Mouse (Mus musculus): Measurements from ENCODE around the gene Comp. TPM values are rescaled to one million over a fixed set of nuclear protein-coding genes. Genes with fewer than 3 reads are reported as not detected.

The Comp gene
- polyA plus RNA-seq, 1 experiment, result 1.9 TPM

DNA sequence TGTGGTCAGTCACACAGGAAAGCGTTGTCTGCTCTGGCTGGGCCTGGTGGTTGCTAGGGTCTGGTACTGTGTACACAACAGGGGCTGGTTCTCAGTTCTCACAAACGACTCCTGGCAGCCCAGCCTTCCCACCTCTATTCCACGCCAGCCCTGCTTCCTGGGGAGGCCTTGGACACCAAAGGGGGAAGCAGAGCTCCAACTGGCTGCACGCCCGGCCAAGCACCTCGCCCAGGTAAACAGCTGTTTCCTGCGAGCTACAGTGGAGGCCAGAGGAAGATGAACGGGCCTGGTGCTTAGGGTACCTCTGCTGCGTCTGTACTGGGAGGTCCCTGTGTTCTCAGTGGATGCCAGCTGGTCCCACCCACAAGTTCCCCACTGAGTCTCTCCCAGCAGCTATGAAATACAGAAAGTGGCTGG is 36.1 kb downstream of the Comp start:
- Histone ChIP-seq H3K4me3 (ENCODE audit: insufficient read depth, low read length) (no peak overlapping the region), H3K4me1 (ENCODE audit: control insufficient read depth, insufficient read depth, low read length) (no peaks in the 10 kb centered on the region), H3K27ac (ENCODE audit: insufficient read depth, low read length) (no peak overlapping the region)
- TF ChIP-seq CTCF (IDR thresholded peaks at IDR 0.05; ENCODE audit: borderline replicate concordance, insufficient read depth, low read length) (no peak), POLR2A (IDR thresholded peaks at IDR 0.05; ENCODE audit: low read depth, low read length) (no peak)

DNA sequence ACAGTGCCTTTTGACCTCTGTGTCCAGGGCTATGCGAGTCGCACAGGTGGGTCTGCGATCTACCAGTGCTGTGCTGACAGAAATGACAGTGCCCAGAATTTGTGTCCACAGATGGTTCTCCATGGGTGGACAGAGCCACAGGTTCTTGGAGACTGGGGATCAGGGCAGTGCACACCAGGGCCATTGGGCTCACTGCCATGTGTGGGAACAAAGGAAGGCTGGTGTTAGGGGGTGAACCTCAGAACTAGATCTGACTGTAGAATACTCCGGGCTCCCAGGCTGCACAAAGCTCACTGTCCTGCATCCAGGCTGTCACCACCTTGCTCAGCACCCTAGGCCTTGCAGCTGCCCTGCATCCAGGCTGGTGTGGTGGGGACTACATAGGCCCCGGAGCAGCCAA is 36.9 kb downstream of the Comp start:
- Histone ChIP-seq H3K4me1 (ENCODE audit: control insufficient read depth, insufficient read depth, low read length) (no peaks in the 10 kb centered on the region), H3K4me3 (ENCODE audit: insufficient read depth, low read length) (no peak overlapping the region)

DNA sequence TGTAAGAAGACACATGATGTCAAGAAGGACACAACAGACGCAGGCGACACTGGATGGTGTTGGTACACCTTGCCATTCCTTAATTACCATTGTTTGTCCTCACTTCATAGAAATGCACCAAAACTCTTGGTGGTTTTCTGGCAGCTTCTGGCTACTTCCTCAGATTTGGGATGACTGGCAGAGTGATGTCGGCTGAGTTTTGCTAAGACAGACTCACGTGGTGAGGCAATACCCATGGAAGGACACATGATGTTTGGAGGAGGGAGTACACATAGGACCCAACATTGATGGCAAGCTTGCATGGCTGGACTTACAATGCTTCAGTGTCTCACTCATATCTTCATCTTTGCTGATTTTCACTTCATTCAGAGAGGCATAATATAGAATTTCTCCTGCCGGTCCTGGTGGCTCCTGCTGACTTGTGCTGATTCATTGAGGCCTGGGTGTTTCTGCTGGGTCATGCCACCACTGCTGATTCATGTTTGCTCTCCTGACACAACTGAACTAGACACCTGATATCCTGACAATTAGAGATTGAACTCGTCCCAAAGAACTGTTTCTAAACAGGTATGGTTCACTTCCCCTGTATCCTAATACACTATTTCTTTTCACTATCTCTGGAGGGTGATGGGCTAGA is 41.1 kb downstream of the Comp start:
- Histone ChIP-seq H3K27ac (ENCODE audit: insufficient read depth, low read length) (no peak overlapping the region), H3K4me3 (ENCODE audit: insufficient read depth, low read length) (no peak overlapping the region), H3K4me1 (ENCODE audit: control insufficient read depth, insufficient read depth, low read length) (no peaks in the 10 kb centered on the region)
- TF ChIP-seq POLR2A (IDR thresholded peaks at IDR 0.05; ENCODE audit: low read depth, low read length), result no peak
- no peak for TF ChIP-seq CTCF (IDR thresholded peaks at IDR 0.05; ENCODE audit: borderline replicate concordance, insufficient read depth, low read length)

More for the DNA sequence above, 36.9 kb downstream of the Comp start:
- no peak for TF ChIP-seq POLR2A (IDR thresholded peaks at IDR 0.05; ENCODE audit: low read depth, low read length)
- H3K27ac ChIP-seq (ENCODE audit: insufficient read depth, low read length), result no peak overlapping the region

DNA sequence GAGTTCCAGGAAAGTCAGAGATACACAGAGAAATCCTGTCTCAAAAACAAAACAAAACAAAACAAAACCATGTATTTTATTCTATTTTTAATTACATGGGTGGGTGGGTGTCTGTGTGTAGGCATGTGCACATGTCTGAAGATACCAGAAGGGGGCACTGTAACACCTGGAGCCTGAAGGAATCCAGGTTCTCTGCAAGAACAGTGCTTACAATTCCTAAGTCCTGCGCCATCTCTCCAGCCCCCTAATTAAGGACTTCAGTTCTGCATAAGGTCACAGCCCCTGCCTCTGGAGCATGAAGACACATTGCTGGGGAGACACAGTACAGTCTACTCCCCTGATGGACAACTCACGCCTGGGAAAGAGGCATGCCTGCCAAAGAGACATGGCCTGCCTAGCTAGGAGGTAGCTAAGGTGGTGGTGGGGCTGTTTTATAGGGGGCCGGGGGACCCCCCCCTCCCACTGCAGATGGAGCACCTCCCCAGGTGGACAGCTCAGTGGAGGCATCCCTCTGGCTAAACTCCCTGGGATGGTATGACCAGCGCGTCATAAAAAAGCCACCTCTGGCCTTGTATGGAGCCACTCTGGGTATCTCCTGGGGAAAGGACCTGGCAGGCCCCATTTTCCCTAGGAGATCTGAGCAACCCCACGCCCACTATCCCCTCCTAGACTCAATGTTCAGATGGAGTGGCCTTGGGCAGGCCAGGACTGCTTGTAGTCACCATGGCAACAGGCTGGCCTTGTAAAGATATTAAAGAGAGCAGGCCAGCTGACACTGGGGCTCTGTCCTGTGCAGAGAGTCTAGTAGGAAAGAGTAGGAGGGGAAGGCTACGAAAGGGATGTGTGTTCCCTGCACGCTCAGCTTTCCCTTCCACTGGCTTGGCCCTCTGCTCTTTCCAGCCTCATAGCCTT is 42.4 kb downstream of the Comp start:
- no peak overlapping the region for H3K4me3 ChIP-seq (ENCODE audit: insufficient read depth, low read length)

DNA sequence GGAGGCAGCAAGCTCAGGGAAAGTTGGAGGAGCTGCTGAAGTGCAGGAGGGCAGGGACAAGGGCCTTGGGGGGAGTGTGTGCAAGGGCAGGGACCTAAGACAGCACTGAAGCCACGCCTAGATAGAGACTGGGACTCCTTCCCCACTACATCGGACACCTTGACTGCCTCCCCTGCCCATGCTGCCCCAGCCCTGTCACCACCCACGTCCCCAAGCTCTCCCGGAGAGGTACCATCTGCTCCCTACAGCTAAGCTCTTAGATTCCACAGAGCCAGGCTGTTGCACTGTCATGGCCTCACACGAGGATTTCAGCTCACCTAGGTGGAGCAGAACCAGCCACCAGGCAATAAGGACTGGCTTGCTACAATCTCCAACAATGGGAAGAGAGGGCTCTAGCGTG is 43.6 kb downstream of the Comp start:
- Histone ChIP-seq H3K4me1 (ENCODE audit: control insufficient read depth, insufficient read depth, low read length) (peaks cover 2% of the 10 kb centered on the region; the same call in 1 of the 2 replicates), H3K4me3 (ENCODE audit: insufficient read depth, low read length) (no peak overlapping the region), H3K27ac (ENCODE audit: insufficient read depth, low read length) (no peak overlapping the region)
- no peak for TF ChIP-seq CTCF (IDR thresholded peaks at IDR 0.05; ENCODE audit: borderline replicate concordance, insufficient read depth, low read length)
- TF ChIP-seq POLR2A (IDR thresholded peaks at IDR 0.05; ENCODE audit: low read depth, low read length), result no peak

More for the DNA sequence above, 42.4 kb downstream of the Comp start:
- H3K27ac ChIP-seq (ENCODE audit: insufficient read depth, low read length), result no peak overlapping the region
- peaks cover 2% of the 10 kb centered on the region; the same call in 1 of the 2 replicates for H3K4me1 ChIP-seq (ENCODE audit: control insufficient read depth, insufficient read depth, low read length)
- TF ChIP-seq CTCF (IDR thresholded peaks at IDR 0.05; ENCODE audit: borderline replicate concordance, insufficient read depth, low read length) (peak; percentile 2; the same call in 1 of the 2 replicates), POLR2A (IDR thresholded peaks at IDR 0.05; ENCODE audit: low read depth, low read length) (no peak)

DNA sequence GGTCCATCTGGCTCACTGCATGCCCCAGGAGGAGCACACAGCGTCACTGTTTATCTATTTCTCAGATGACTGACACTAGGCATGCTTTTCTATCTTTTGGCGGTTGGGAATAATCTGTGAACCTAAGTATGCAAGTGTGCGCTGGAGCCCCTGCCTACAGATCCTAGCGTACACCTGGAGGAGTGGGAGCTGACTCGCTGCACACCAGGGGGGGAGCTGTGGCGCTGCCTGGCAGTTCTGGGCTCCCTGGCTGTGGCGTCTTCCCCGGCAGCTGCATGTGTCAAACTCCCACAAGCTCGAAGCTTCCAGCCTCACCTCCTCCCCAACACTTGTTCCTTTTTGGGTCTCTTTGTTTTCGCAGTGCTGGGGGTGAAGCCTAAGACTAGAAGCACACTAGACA is 44.6 kb downstream of the Comp start:
- no peak for TF ChIP-seq CTCF (IDR thresholded peaks at IDR 0.05; ENCODE audit: borderline replicate concordance, insufficient read depth, low read length)
- TF ChIP-seq POLR2A (IDR thresholded peaks at IDR 0.05; ENCODE audit: low read depth, low read length), result no peak
- H3K4me3 ChIP-seq (ENCODE audit: insufficient read depth, low read length), result no peak overlapping the region
- no peak overlapping the region for H3K27ac ChIP-seq (ENCODE audit: insufficient read depth, low read length)
- H3K4me1 ChIP-seq (ENCODE audit: control insufficient read depth, insufficient read depth, low read length), result peaks cover 2% of the 10 kb centered on the region; the same call in 1 of the 2 replicates

DNA sequence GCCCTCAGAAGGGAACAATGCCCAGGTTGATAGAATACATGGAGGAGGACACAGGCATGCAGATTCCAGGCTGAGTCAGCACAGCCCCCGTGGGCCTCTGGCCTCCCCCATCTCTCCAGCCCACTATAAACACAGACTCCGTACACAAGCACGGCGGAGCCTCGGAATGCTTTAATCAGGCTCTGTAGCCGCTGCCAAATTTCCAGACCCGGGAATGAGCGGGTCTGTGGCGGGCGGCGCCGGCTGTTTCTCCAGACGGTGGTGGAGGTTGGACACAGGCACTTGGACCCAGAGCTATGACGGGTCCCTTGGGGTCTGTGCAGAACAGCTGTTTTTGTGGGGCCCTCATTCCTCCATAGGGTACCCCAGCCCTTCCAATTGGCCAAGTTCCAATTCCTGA is 45.6 kb downstream of the Comp start:
- TF ChIP-seq CTCF (IDR thresholded peaks at IDR 0.05; ENCODE audit: borderline replicate concordance, insufficient read depth, low read length) (no peak), POLR2A (IDR thresholded peaks at IDR 0.05; ENCODE audit: low read depth, low read length) (no peak)
- Histone ChIP-seq H3K4me1 (ENCODE audit: control insufficient read depth, insufficient read depth, low read length) (peaks cover 2% of the 10 kb centered on the region; the same call in 1 of the 2 replicates), H3K4me3 (ENCODE audit: insufficient read depth, low read length) (no peak overlapping the region), H3K27ac (ENCODE audit: insufficient read depth, low read length) (no peak overlapping the region)

DNA sequence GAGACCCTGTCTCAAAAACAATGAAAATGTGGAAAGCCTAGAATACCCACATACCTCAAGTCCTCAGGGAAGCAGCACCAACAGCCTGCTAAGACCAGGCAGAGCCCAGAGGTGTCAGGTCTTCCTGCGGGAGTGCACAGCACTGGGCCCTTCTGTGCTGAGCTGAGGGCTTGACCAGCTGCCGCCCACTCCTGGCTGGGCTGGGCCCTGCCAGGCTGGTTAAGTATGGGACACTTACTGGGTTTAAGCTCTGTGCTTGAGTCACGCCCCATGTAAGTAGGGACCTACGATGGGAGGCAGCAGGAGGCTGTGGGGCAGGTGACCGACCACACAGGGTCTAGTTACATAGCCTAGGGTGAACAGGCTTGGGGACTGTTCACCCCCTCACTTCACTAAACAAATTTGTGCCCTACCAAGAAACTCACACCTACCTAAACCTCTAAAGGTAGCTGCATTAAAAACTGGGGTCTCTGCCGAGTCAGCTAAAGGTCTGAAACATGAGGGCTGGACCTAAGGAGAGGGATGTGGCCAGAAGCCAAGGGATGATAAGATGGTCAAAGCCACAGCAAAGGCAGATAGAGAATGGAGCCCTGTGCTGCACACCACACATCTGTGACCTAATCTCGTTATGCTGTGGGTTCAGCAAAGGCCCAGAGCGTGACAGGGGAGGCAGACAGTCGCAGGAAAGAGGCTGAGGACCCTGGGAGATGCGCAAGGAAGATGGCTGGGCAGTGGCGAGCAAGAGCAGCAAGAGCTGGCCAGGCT is 46.7 kb downstream of the Comp start:
- no peak for TF ChIP-seq CTCF (IDR thresholded peaks at IDR 0.05; ENCODE audit: borderline replicate concordance, insufficient read depth, low read length)
- TF ChIP-seq POLR2A (IDR thresholded peaks at IDR 0.05; ENCODE audit: low read depth, low read length), result no peak
- Histone ChIP-seq H3K4me3 (ENCODE audit: insufficient read depth, low read length) (no peak overlapping the region), H3K27ac (ENCODE audit: insufficient read depth, low read length) (no peak overlapping the region), H3K4me1 (ENCODE audit: control insufficient read depth, insufficient read depth, low read length) (peaks cover 2% of the 10 kb centered on the region; the same call in 1 of the 2 replicates)

DNA sequence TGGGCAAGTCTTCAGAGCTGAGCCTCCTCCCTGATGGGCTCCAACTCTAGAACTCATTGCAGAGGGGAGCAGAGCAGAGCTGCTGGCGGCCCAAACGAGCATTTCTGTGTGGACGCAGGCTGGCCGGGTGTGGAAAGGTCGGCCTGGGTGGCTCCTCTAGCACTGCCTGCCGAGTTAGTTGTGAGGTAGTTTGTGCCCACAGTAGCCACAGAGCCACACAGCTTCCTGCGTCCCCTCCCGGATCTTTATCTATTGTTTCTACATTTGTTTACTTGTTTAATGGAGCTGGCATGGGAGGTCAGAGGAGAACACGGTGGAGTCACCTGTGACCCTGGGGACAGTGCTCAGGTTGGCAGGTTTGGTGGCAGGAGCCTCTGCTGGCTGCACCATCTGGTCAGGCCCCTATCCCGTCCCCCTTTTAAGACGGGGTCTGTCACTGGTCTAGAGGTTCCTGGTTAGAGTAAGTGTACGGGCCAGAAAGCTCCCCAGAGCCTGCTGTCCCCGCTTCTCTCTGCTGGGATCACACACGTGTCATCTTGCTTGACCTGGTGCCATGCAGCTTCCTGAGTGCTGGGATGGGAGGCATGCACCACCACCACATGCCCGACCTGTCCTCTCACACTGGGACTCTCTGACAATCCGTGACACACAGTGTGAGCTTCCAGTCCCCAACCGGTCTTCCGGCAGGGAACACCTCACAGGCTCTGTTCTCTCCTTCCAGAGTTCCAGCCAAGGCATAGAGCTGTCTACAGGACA is 48.2 kb downstream of the Comp start:
- Histone ChIP-seq H3K27ac (ENCODE audit: insufficient read depth, low read length) (no peak overlapping the region), H3K4me1 (ENCODE audit: control insufficient read depth, insufficient read depth, low read length) (peaks cover 2% of the 10 kb centered on the region; the same call in 1 of the 2 replicates), H3K4me3 (ENCODE audit: insufficient read depth, low read length) (no peak overlapping the region)
- TF ChIP-seq CTCF (IDR thresholded peaks at IDR 0.05; ENCODE audit: borderline replicate concordance, insufficient read depth, low read length) (no peak), POLR2A (IDR thresholded peaks at IDR 0.05; ENCODE audit: low read depth, low read length) (no peak)
